Mouse (Mus musculus) 3134 (cell line): ENCODE measurements at regions not wholly inside any gene's neighbourhood (a gene's known extent, or its start where the extent isn't known, plus 50 kb on each side); places are given as distances from the start of the nearest gene placed in this dataset.
"Not testable (repeated sequence)": the region's sequence is repeated elsewhere in the genome, so short reads cannot be mapped to it uniquely, and the experiment has no call there.

ENCODE experiments used
- DNase-seq: peaks from one replicate; pipeline ENCODE4 v3.0.0-alpha.2; 2011; ENCODE audit warnings: low spot score; ENCODE audit not compliant: insufficient read length; ENCODE audit errors: extremely low read depth

- no peak for DNase-seq
These were observed 283.6 kb downstream of the Tm4sf1 start for GRCm38 (mm10) chr3:57018171-57018570.

GRCm38 (mm10) chr3:56981305-56981660 is 320.5 kb downstream of the Tm4sf1 start:
- no peak for DNase-seq

- DNase-seq = no peak
These were observed 321.0 kb downstream of the Tm4sf1 start for GRCm38 (mm10) chr3:56980593-56981304.

- DNase-seq = no peak
These were observed 335.8 kb downstream of the Tm4sf1 start for GRCm38 (mm10) chr3:56966008-56966407.

- DNase-seq = no peak
These were observed 336.3 kb downstream of the Tm4sf1 start for GRCm38 (mm10) chr3:56965444-56965843.

- DNase-seq = no peak
These were observed 337.6 kb downstream of the Tm4sf1 start for GRCm38 (mm10) chr3:56964156-56964555.

- no peak for DNase-seq
These were observed 338.5 kb downstream of the Tm4sf1 start for GRCm38 (mm10) chr3:56963251-56963650.

- DNase-seq = peak; percentile 85
These were observed 339.4 kb downstream of the Tm4sf1 start for GRCm38 (mm10) chr3:56962248-56963013.

GRCm38 (mm10) chr3:56956978-56957377 is 344.8 kb downstream of the Tm4sf1 start:
- no peak for DNase-seq

- DNase-seq = no peak
These were observed 346.0 kb downstream of the Tm4sf1 start for GRCm38 (mm10) chr3:56955799-56956121.

GRCm38 (mm10) chr3:56955098-56955798 is 346.5 kb downstream of the Tm4sf1 start:
- no peak for DNase-seq

- not testable (repeated sequence) for DNase-seq
These were observed 359.2 kb downstream of the Tm4sf1 start for GRCm38 (mm10) chr3:56942557-56942956.

GRCm38 (mm10) chr3:56928940-56929339 is 372.8 kb downstream of the Tm4sf1 start:
- not testable (repeated sequence) for DNase-seq

GRCm38 (mm10) chr3:56898491-56898890 is 403.3 kb downstream of the Tm4sf1 start:
- DNase-seq = no peak

GRCm38 (mm10) chr3:56877062-56877461 is 424.7 kb downstream of the Tm4sf1 start:
- DNase-seq = peak; percentile 3

- DNase-seq = no peak
These were observed 438.2 kb downstream of the Tm4sf1 start for GRCm38 (mm10) chr3:56863591-56863990.

GRCm38 (mm10) chr3:56859841-56860240 is 441.9 kb downstream of the Tm4sf1 start:
- DNase-seq = no peak

GRCm38 (mm10) chr3:56845462-56845770 is 456.4 kb downstream of the Tm4sf1 start:
- no peak for DNase-seq

- DNase-seq = no peak
These were observed 456.9 kb downstream of the Tm4sf1 start for GRCm38 (mm10) chr3:56844681-56845461.

GRCm38 (mm10) chr3:56837176-56837575 is 464.6 kb downstream of the Tm4sf1 start:
- DNase-seq = no peak
